Mouse (Mus musculus) lung, embryonic 14.5 days (tissue): ENCODE results near the gene Rps6ka2. TPM values are rescaled to one million over a fixed set of nuclear protein-coding genes. Genes with fewer than 3 reads are reported as not detected.
"Not testable (repeated sequence)": the region's sequence is repeated elsewhere in the genome, so short reads cannot be mapped to it uniquely, and the experiment has no call there.

Source experiments
- ATAC-seq: fragments of 200-750 bp; cut with Nextera tagmentation; 2 replicates; pipeline ENCODE4 v1.8.0; 2017; ENCODE audit warnings: mild to moderate bottlenecking, moderate TSS enrichment, moderate library complexity; ENCODE audit not compliant: insufficient read depth
- DNase-seq: peaks from one replicate; pipeline ENCODE4 v3.0.0-alpha.2; 2015
- H3K27ac ChIP-seq: fragments of 300-500 bp; sonication (generic); 2 replicates; pipeline ENCODE4 v1.5.1; 2014; ENCODE audit warnings: low read depth, mild to moderate bottlenecking, moderate library complexity
- H3K27me3 ChIP-seq: fragments of 300-500 bp; sonication (generic); 2 replicates; pipeline ENCODE4 v1.6.1; 2014; ENCODE audit warnings: low read length, control low read depth; ENCODE audit not compliant: insufficient read depth
- H3K36me3 ChIP-seq: fragments of 300-500 bp; sonication (generic); 2 replicates; pipeline ENCODE4 v1.6.1; 2014; ENCODE audit warnings: control low read depth; ENCODE audit not compliant: insufficient read depth
- H3K4me1 ChIP-seq: fragments of 300-500 bp; sonication (generic); 2 replicates; pipeline ENCODE4 v1.6.1; 2014; ENCODE audit warnings: antibody characterized with exemption, control low read depth; ENCODE audit not compliant: insufficient read depth
- H3K4me2 ChIP-seq: fragments of 300-500 bp; sonication (generic); 2 replicates; pipeline ENCODE4 v1.6.1; 2014; ENCODE audit warnings: mild to moderate bottlenecking
- H3K4me3 ChIP-seq: fragments of 300-500 bp; sonication (generic); 2 replicates; pipeline ENCODE4 v1.5.1; 2014; ENCODE audit warnings: low read depth, low read length
- H3K9ac ChIP-seq: fragments of 300-500 bp; sonication (generic); 2 replicates; pipeline ENCODE4 v1.6.1; 2014
- H3K9me3 ChIP-seq: fragments of 300-500 bp; sonication (generic); 2 replicates; pipeline ENCODE4 v1.6.1; 2016; ENCODE audit warnings: low read depth, low read length, control low read depth
- CTCF ChIP-seq: IDR thresholded peaks from 2 replicates; pipeline ENCODE4 v1.5.1; 2016; ENCODE audit warnings: antibody characterized with exemption, low read depth
- WGBS: fragments of 180-500 bp; shearing (Covaris S2); extraction: QIAGEN DNeasy Blood & Tissue Kit; methylation state at CpG from one replicate; pipeline ENCODE4 v1.1.7; 2014; 5-methylcytosine and 5-hydroxymethylcytosine counted together
- polyA plus RNA-seq: library from polyadenylated mRNA; unstranded; fragments of >200 nt; fragmentation: Nextera tagmentation; extraction: Ambion mirVana; gene quantifications from 2 replicates; pipeline ENCODE4 v1.2.1, GENCODE M21; 2014

Gene Rps6ka2
- polyA plus RNA-seq, 1 experiment from 2014 or later = 16.9 TPM

- TF ChIP-seq CTCF = no peak
- no peaks in the 10 kb centered on the region for H3K9me3 ChIP-seq
- peak overlapping the region; percentile 86 for H3K4me2 ChIP-seq
- H3K4me3 ChIP-seq = peak overlapping the region; percentile 78
- H3K27me3 ChIP-seq = no peaks in the 10 kb centered on the region
- peak; percentile 24 for DNase-seq
- ATAC-seq = peak; percentile 23; the same call in 1 of the 2 replicates
- H3K9ac ChIP-seq = peak overlapping the region; percentile 68
- peaks cover 10% of the 10 kb centered on the region for H3K4me1 ChIP-seq
- peak overlapping the region; percentile 69; the same call in 1 of the 2 replicates for H3K27ac ChIP-seq
- H3K36me3 ChIP-seq = no peaks in the 10 kb centered on the region
- 2% methylated on average over 43 of the region's 43 CpGs for WGBS
These were observed 685 bp downstream of the Rps6ka2 start for GRCm38 (mm10) chr17:7170304-7171295.

- no peaks in the 10 kb centered on the region for H3K36me3 ChIP-seq
- no peak for ATAC-seq
- WGBS = 22% methylated on average over 15 of the region's 15 CpGs
- DNase-seq = no peak
- H3K9ac ChIP-seq = no peak overlapping the region
- H3K4me2 ChIP-seq = no peak overlapping the region
- peaks cover 8% of the 10 kb centered on the region for H3K4me1 ChIP-seq
- no peak for TF ChIP-seq CTCF
- no peaks in the 10 kb centered on the region for H3K9me3 ChIP-seq
- H3K4me3 ChIP-seq = no peak overlapping the region
- H3K27ac ChIP-seq = no peak overlapping the region
- H3K27me3 ChIP-seq = no peaks in the 10 kb centered on the region
These were observed 3.6 kb downstream of the Rps6ka2 start for GRCm38 (mm10) chr17:7173331-7174028.

DNA sequence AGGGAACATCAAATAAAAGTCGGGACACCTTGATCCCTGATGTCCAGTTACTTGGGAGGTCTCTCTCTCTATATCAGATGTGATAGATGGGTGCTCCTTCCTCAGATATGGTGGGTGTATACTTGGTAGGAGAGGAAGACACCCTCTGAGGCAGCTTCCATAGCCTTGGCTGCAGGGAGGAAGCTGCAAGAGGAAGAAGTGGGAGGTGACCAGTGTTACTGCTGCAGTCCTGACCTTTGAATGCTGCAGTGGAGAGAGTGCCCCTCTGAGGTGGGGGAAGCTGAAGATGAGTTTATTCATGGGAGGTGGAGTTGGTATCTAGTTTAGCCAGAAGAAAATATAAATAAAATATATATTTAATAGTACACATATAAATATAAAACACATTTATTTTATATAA lies 5.4 kb downstream of the Rps6ka2 start:
- WGBS = 68% methylated on average over 1 of the region's 1 CpGs
- H3K9ac ChIP-seq = no peak overlapping the region

DNA sequence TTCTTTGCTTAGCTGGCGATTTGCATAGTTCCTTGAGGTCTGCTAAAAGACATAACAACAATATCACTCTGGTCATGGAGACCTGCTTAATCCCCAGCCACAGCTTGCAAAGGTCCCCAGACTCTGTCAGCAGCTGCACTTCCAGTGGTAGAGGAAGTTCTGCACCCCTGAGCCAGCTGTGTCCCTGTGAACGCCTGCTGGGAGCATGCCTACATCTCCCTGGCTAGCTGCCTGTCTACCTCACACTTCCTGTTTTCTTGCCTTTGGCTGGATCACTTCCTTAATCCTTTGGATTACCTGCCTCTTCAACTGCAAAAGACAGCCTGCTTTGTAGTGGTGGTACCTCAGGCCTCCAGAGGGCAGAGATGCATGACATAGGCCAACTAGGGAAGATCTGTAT lies 6.5 kb downstream of the Rps6ka2 start:
- no peak overlapping the region for H3K9ac ChIP-seq
- no peak overlapping the region for H3K4me3 ChIP-seq
- WGBS = 32% methylated on average over 2 of the region's 2 CpGs
- H3K36me3 ChIP-seq = no peaks in the 10 kb centered on the region
- no peaks in the 10 kb centered on the region for H3K9me3 ChIP-seq
- ATAC-seq (no peak), DNase-seq (peak; percentile 49)
- no peak for TF ChIP-seq CTCF
- H3K4me1 ChIP-seq = no peaks in the 10 kb centered on the region
- no peaks in the 10 kb centered on the region for H3K27me3 ChIP-seq
- no peak overlapping the region for H3K4me2 ChIP-seq
- H3K27ac ChIP-seq = no peak overlapping the region; the same call in 1 of the 2 replicates

More for the DNA sequence above, 5.4 kb downstream of the Rps6ka2 start:
- Histone ChIP-seq H3K4me2 (no peak overlapping the region), H3K4me1 (peaks cover 3% of the 10 kb centered on the region; the same call in 1 of the 2 replicates), H3K4me3 (no peak overlapping the region), H3K36me3 (no peaks in the 10 kb centered on the region), H3K27me3 (no peaks in the 10 kb centered on the region), H3K9me3 (no peaks in the 10 kb centered on the region), H3K27ac (no peak overlapping the region)
- ATAC-seq = no peak
- DNase-seq = no peak
- TF ChIP-seq CTCF = no peak

- no peak for ATAC-seq
- TF ChIP-seq CTCF = no peak
- no peaks in the 10 kb centered on the region for H3K4me1 ChIP-seq
- no peaks in the 10 kb centered on the region for H3K36me3 ChIP-seq
- H3K9me3 ChIP-seq = no peaks in the 10 kb centered on the region
- H3K27ac ChIP-seq = no peak overlapping the region
- H3K4me2 ChIP-seq = no peak overlapping the region
- H3K4me3 ChIP-seq = no peak overlapping the region
- no peak for DNase-seq
- WGBS = 88% methylated on average over 6 of the region's 6 CpGs
- no peak overlapping the region for H3K9ac ChIP-seq
- H3K27me3 ChIP-seq = no peaks in the 10 kb centered on the region
These were observed 8.3 kb downstream of the Rps6ka2 start for GRCm38 (mm10) chr17:7178196-7178595.

DNA sequence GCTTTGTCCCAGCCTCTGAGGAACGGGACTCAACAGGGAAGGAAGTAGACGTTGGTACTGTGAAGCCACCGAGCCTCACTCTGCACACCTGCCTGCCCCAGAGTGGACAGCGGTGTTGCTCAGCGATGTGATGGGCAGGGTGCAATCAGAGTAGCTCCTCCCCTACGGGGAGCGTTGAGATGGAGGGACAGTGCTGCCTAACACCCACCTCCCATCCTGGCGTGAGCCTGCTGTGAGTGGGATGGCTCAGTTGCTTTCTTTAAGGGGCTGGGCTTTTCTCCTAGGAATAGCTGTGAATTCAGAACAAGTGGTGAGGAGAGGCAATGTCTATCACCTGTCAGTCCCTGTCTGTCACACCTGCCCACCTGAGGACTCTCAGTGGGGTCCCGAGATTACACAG lies 12.3 kb downstream of the Rps6ka2 start:
- Histone ChIP-seq H3K9ac (no peak overlapping the region), H3K27ac (no peak overlapping the region), H3K4me1 (no peaks in the 10 kb centered on the region), H3K36me3 (no peaks in the 10 kb centered on the region), H3K27me3 (no peaks in the 10 kb centered on the region), H3K4me2 (no peak overlapping the region), H3K4me3 (no peak overlapping the region), H3K9me3 (no peaks in the 10 kb centered on the region)
- DNase-seq (no peak), ATAC-seq (no peak)
- 40% methylated on average over 9 of the region's 9 CpGs for WGBS
- TF ChIP-seq CTCF = no peak

DNA sequence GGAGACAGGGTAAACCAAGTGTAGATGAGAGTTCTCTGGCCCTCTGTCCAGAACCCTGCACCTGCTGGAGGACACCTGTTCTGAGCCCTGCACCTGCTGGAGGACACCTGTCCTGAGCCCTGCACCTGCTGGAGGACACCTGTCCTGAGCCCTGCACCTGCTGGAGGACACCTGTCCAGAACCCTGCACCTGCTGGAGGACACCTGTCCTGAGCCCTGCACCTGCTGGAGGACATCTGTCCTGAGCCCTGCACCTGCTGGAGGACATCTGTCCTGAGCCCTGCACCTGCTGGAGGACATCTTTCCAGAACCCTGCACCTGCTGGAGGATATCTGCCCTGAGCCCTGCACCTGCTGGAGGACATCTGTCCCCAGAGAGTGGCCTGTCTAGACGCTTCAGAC lies 17.1 kb downstream of the Rps6ka2 start:
- ATAC-seq, H3K36me3 ChIP-seq, H3K4me3 ChIP-seq, H3K9ac ChIP-seq, DNase-seq, H3K27ac ChIP-seq, H3K9me3 ChIP-seq, H3K4me2 ChIP-seq, H3K4me1 ChIP-seq, H3K27me3 ChIP-seq: not testable (repeated sequence)
- 79% methylated on average over 1 of the region's 1 CpGs for WGBS
